Mouse (Mus musculus) thymus, postnatal 10 days (tissue): ENCODE measurements around the gene Myo1g.
A peak's percentile ranks its signal among the peaks of the same experiment; 100 is the strongest.

Experiments used
- DNase-seq, 2 experiments: peaks; one replicate each; pipeline ENCODE4 v3.0.0; 2021; ENCODE audit warnings: low spot score in 2 of 2

The Myo1g gene

DNA sequence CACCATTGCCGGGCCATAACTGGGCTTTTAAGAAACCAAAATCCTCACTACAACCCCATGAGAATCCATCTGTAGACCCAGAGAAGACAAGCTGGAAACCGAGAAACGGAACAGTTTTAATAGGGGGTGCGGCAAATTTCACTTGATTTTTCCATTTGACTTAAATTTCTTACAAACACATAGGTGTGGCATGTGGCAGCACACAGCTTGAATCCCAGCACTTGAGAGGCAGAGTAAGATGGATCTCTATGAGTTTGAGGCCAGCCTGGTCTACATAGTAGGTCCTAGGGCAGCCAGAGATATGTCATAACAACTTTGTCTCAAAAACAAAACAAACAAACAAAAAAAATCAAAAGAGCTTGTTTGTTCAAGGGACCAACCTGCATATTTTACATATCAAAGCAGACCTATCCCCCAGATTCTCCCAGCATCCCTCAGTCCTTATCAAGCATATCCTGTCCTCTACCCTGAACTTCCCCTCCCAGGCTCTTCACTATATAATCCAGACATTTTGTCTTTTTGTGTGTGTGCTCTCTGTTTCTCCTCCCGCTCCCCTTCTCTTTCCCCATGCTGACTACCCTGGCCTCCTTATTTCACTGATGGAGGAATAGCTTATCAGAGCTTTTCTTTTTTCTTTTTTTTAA is 32.6 kb downstream of the Myo1g start:
- no peak for DNase-seq

DNA sequence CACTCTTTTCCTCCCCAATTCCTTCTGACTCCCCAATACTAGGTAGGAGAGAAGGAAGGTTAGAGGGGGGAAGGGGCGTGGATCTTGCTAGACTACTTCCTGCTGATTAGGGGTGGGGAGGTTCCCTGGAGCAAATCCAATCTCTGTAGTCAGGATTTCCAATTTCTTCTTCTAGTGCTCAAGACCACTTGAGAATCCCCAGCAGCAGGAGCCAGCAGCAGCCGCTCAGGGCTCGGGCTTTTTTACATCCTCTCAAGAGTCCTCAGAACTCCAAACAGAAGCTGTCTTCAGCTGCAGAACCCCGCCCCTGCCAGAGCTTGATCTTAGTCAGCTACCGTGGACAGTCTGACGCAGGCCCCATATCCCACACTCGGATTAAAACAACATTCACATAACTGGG is 33.3 kb downstream of the Myo1g start:
- DNase-seq = no peak

DNA sequence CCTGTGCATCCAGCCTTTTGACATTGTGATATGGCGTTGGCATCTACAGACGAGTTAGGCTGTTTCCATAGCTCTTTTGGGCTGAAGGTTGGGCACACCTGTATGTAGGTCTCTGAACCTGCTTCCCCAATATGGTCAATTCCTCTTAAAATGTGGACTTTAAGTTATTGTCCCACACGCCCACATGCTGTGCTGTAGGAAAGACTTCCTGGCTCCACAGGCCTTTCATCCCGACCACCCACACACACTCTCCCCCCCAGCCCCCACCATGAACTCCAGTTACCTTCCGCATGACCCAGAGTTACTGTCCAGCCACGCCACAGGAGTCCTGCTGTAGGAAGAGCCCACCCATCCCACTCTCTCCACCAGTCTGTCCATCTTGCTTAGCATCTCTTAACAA is 33.8 kb downstream of the Myo1g start:
- DNase-seq = no peak

DNA sequence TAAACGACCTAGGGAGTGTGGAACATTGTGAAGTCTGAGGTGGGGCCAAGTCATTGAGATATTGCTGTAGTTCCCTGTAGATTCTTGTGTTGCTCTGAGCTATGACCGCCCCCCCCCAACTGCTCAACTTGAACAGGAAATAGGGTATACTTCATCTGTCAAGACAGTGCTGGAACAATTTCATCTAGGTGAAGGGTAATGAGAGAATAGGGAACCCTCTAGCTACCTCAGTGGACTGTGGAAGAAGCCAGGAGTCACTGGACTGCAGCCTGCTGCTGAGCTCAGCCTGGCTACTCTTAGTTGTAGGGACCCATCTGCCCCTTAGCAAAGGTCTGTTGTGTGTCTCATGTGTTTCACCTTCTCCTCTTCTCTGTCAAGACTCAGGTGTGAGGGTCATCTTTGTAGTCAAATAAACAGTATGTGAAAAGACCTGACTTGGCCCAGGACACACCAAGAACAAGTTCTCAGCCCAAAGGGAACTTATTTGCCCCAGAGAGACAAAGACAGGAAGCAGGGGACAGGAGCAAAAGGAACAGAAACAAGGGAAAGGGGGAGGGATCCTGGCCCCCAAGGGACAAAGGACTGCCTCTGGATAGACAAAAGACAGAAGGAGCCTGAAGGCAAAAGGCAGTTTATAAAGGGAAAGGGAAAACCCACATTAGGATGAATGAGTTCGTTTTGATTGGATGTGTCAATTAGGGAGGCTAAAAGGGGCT is 36.4 kb downstream of the Myo1g start:
- no peak for DNase-seq

DNA sequence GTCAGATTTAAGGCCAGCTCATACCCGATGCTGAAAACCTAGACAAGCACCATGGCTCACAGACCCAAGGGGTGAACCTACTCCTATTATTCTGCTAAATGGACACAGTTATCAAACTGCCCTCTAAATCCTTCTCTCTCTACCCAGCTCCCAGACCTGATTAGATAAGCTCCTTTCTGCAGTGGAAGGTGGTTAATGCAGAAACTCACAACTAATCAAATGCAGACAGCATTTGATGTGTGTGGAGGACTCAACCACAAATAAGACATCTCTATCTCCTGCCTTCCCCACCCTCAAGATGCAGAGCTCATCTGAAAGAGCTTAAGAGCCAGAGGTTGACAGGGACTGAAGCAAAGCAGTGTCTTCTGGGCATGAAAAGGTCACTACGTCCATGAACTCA is 37.7 kb downstream of the Myo1g start:
- DNase-seq = no peak

DNA sequence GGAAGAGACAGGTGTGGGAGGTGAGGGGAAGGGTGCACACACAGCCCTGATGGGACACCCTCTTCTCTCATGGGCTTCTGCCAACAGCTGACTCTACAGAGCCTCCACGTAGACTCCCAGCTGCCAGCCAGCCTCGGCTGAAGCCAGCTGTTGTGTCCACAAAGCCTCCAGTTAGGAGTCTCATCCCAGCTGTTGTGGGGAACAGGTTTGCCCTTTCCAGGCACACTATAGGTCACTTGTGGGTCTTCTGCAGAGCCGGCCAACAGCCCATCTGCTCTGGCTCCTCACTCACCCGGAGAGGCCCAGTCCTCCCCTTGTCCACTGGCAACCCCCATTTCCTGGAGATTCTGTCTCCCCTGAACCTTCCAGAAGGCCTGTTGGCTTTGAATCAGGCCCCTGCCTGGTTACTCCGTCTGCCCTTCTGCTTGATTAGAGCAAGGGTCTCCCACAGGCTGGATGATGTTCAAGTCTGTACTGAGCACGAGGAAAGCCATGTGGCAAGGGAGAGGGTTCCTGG is 39.0 kb downstream of the Myo1g start:
- DNase-seq = no peak

DNA sequence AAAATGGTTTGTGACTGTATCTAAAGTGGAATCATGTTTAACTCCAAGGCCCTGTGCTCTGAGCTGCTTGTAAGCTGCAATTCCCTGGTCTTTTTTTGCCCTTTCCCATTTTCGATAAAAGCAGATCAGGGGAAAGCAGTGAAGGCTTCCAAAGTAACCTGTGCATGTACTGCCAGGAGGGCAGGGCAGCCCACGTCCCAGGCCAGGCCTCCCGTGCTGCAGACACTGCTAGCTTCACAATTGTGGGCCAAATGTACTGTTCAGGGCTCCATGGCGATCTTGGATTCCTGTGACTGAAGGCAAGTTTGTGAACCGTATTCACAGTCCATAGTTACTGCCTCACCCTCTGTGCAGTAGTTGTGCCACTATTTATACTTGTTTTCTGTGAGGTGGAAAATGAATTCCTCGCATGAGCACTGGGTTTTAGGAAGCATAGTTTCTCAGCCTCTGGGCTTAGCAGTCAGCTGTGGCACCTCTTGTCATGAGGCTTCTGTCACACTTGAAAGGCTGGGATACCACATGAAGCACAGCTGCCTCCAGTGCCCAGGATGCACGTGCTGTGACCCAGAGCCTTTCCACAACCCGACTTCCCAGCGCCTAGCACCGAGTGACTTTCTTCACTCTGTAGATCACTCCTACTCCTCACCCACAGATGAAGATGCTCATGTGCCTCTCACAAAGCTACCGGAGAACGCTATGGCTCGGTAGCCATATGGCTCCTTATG is 39.9 kb downstream of the Myo1g start:
- DNase-seq = no peak

DNA sequence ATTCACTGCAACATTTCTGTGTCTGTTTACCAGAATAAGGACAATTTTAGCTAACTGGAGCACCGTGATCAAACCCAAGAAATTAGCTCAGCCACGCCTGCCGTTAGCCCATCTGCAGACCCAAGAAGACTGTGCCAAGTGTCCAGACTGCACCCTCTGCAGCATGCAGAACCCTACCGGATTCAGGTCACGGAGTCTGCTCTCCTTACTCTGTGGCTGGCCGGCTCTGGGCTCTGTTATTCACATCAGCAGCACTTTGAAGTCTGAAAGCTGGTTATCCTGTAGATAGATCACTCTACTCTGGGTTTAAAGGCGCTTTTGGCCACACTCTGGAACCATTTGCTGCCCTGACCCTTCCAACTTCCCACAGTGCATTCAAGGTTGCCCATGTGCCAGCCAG is 40.6 kb downstream of the Myo1g start:
- DNase-seq = no peak

DNA sequence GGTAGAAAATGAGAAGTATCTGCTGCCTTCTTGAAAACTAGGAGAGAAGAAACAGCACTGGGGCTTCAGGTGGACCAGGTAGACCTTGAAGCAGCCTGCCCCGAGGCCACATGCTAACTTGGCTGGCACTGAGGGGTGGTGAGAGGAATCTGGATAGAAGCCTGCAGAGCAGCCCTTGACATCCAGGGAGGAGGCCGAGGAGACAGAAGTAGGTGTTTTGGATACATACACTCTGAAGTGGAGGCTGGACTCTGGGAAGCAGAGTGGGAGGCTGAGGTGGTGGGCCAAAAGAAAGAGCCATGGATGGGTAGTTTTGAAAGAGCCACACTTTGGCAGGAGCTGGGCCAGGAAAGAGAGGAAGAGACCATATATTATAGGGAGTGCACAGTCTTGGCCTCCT is 41.5 kb downstream of the Myo1g start:
- no peak for DNase-seq

DNA sequence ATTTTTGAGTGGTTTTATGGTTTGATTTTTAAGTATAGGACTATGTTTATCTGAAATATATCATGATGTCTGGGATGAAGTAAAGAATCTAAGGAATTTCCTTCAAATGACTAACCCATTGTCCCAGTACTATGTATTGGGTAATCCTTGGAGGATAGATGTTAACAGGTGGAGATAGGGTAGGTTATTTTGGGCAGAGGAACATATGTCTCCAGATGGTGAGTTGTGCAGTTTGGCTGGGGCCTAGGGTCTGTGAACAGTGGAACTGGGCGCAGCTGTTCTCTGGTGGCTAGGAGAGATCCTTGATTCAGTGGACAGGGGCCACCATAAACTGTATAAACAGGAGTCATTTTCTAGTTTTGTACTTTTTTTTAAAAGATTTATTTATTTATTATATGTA is 43.4 kb downstream of the Myo1g start:
- no peak for DNase-seq

DNA sequence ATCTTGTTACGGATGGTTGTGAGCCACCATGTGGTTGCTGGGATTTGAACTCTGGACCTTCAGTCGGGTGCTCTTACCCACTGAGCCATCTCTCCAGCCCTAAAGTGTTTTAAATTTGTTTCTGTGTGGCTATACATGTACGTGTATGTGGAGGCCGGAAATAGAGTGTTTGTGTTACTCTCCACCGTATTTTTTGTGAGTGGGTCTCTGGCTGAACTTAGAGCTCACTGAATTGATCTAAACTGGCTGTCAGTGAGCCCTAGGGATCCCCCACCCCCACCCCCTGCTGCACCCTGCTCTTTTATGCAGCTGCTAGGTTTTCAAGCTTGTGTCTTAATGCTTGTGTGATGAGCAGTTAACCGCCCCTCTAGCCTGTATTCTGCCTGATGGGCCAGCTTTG is 43.9 kb downstream of the Myo1g start:
- DNase-seq = no peak

DNA sequence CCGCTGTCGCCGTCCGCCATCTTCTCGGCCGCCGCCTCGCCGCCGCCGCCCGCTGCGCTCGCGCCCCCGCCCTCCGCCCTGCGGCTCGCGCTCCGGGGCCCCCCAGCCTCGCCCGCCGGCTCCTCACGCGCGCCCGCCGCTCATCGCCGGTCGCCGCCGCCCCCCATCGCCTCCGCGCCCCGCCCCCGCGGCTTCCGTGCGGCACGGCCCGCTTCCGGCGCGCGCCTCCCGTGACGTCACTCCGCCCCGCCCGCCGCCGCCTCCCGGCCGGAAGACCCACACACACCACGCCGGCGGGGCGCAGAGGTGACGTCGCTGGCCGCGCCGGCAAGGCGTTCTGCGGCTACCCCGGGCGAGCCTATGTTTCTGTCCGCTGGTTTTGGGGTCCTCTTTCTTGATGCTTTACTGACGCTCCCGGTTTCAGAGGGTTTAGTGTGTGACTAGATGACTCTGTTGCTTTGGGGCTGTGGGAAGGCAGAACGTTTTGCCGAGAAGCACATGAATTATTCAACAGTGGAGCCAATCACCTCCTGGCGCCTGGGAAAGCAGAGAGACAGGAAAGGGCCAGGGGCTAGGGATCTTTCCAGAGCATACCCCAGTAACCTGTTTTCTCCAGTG is 44.8 kb downstream of the Myo1g start, which contains the start of gene Purb:
TSS of gene Purb (minus strand) at position 51 of the 618 bp plus-strand sequence.
- peak; percentile 85 to 95 for DNase-seq

DNA sequence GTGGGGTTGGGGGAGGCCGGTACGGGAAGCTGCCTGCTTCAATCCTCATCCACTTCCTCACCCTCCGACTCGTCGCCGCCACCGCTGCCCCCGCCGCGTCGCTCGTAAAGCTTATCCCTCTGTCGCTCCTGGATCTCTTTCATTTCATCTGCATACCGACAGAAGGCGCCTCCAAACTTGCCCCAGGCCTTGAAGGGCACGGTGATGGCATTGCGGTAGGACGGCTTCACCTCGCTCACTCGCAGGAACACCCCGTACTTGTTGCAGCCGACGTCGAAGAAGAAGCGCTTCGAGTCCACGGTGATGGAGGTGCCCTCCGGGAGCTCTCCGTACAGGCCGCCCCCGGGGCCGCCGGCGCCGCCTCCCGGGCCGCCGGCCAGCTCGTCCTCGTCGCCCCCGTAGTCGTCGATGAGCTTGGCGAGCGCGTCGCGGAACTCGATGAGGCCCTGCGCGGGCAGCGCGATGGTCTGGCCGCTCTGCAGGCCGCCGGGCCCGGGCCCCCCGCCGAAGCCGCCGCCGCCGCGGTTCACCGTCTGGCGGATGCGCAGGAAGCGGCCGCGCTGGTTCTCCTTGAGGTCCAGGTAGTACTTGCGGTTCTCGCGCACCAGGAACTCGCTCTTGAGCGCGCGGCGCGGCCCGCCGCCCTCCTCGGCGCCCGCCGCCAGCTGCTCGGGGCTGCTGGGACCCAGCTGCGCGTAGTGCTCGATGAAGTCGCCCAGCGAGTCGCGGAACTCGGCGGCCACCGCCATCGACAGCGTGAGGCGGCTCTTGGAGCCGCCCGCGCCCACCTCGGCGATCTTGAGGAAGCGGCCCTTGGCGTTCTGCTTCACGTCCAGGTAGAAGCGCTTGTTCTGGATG is 45.7 kb downstream of the Myo1g start:
- DNase-seq = peak; percentile 55 to 59

DNA sequence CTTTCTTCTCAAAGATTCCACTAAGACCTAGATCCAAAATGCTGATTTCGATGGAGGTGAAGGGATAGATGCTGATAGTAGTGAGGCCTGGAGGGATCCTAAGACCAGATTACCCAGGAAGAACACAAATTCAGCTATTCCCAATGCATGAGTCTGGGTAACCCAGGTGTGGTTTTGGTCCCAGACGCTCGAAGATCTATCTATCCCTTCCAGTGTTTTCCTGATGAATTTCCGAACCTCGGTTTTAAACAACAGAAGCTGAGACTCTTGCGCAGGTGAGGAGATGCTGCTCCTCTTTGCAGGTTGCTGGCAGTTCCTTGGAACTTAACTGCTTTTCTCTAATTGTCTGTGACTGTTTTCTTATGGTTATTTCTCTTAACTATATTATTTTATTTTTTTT is 46.4 kb downstream of the Myo1g start:
- no peak for DNase-seq

DNA sequence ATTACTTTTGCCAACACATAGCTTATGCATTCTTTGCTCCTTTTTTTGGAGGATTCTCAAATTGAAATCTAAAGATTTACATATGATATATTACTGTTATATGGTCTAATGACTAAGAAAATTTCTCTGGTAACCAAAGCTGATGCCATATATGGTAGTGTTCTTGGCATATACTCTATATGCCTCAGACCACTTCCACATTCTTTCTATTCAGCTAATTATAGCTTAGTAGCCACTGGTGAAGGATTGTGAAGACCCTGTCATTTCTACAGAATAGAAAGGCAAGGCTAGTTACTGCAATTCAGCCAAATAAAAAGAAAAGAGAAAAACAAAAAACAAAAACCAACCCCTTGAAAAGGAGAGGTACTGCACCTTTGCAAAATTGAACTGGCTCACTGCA is 48.7 kb downstream of the Myo1g start:
- no peak for DNase-seq

DNA sequence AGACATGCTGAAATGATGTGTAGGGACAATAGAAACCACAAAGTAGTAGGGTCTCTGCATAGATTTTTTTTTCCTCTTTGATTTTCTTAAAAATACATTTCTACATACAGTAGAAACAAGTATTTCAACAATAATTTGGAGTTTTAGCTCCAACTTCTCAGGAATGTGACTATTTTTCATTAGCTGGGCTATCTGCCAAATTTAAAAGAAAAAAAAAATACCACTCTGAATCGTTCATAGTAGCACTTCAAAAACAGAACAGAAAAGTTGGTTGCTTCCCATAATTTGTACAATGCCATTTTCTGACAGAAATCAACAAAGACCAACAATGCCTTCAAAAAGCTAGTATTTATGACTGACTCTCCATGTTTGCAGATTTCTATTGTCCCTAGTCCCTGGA is 49.3 kb downstream of the Myo1g start:
- DNase-seq = no peak

DNA sequence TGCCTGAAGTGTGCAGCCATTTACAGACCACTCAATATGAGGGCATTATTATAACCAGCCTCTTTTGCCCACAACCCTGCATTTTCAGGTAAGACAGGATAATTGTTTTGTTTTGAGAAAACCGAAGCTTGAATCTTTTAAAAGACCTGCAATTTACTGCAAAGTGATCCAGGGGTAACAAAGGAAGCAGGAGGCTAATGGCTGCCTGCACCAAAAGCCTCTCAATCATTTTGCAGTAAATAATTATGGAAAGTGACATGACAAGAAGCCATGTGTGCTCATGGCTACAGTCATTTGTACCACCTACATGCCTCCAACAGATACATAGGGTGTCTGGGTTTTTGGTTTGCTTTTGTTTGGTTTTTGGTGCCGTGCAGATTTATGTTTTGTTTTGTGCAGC is 49.7 kb downstream of the Myo1g start:
- DNase-seq = no peak

DNA sequence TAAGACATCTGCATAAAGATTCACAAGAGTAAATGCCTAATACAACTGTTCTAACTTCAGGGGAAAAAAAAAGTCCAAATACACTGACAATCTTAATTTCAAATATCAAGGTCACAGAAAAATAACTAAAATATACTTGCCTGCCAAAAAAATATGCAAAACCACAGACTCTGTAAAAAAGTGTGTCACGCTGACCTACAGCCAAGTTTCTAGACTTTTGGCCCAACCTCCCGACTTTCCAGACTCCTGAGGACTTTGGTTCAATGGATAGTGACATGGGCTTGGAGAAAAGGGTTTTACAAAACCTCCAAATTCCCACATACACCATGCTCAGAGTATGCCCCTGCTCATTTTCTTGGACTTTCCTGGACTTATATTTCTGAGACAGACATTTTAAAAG is 52.2 kb downstream of the Myo1g start:
- DNase-seq = no peak

DNA sequence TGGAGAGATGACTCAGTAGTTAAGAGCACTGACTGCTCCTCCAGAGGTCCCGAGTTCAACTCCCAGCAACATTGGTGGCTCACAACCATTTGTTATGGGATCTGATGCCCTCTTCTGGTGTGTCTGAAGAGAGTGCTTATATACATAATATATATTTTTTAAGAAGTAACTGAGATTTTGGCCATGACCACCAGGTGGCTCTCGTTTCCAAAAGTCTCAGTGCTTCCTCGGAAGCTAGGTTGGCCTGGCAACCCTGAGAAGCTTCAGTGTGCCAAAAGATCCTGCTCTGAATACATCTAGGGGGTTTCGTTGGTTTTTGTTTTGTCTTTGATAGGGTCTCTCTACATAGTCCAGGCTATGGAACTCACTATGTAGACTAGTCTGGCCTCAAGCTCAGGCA is 55.6 kb downstream of the Myo1g start:
- peak; percentile 43 to 73 for DNase-seq

DNA sequence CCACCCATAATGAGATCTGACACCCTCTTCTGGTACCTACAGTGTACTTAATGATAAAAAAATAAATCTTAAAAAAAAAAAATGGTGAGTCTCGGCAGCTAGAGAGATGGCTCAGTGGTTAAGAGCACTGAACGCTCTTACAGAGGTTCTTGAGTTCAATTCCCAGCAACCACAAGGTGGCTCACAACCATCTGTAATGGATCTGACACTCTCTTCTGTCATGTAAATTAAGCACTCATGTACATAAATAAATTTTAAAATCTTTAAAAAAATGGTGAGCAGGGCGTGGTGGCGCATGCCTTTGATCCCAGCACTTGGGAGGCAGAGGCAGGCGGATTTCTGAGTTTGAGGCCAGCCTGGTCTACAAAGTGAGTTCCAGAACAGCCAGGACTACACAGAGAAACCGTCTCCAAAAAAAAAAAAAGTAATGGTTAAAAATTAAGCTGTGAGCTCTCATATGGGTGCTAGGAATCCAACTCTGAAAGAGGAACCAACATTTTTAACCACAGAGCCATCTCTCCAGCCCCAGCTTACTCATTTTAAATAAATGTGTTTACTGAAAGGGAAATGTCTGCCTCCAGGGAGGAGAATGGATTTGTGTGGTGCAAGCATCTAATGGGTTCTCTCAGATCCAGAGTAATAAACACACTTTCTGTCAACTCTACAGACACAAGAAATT is 57.5 kb downstream of the Myo1g start:
- DNase-seq = no peak
